Mouse (Mus musculus) stomach, embryonic 16.5 days (tissue): ENCODE results near the gene Actrt1. TPM values are rescaled to one million over a fixed set of nuclear protein-coding genes. Genes with fewer than 3 reads are reported as not detected.

ENCODE experiments used
- ATAC-seq: fragments of 200-750 bp; cut with Nextera tagmentation; 2 replicates; pipeline ENCODE4 v1.8.0; 2017; ENCODE audit warnings: moderate number of reproducible peaks, moderate TSS enrichment; ENCODE audit not compliant: insufficient read depth, low FRiP score
- H3K27ac ChIP-seq: fragments of 300-500 bp; sonication (generic); 2 replicates; pipeline ENCODE4 v1.5.1; 2014; ENCODE audit warnings: low read length
- H3K27me3 ChIP-seq: fragments of 300-500 bp; sonication (generic); 2 replicates; pipeline ENCODE4 v1.6.1; 2014; ENCODE audit warnings: low read length, control low read depth, mixed read lengths; ENCODE audit not compliant: control insufficient read depth, insufficient read depth
- H3K36me3 ChIP-seq: fragments of 300-500 bp; sonication (generic); 2 replicates; pipeline ENCODE4 v1.6.1; 2014; ENCODE audit warnings: low read length; ENCODE audit not compliant: control insufficient read depth, insufficient read depth
- H3K4me1 ChIP-seq: fragments of 300-500 bp; sonication (generic); 2 replicates; pipeline ENCODE4 v1.6.1; 2014; ENCODE audit warnings: low read length, control low read depth, mixed read lengths; ENCODE audit not compliant: control insufficient read depth, insufficient read depth
- H3K4me2 ChIP-seq: fragments of 300-500 bp; sonication (generic); 2 replicates; pipeline ENCODE4 v1.6.1; 2014; ENCODE audit warnings: low read depth, low read length, mixed read lengths
- H3K4me3 ChIP-seq: fragments of 300-500 bp; sonication (generic); replicated peaks from 2 replicates; pipeline ENCODE4 v1.5.1; 2014; ENCODE audit warnings: mild to moderate bottlenecking, low read length
- H3K9ac ChIP-seq: fragments of 300-500 bp; sonication (generic); 2 replicates; pipeline ENCODE4 v1.6.1; 2014; ENCODE audit warnings: low read length
- H3K9me3 ChIP-seq: fragments of 300-500 bp; sonication (generic); replicated peaks from 2 replicates; pipeline ENCODE4 v1.6.1; 2016; ENCODE audit warnings: low read length, control low read depth; ENCODE audit not compliant: control insufficient read depth
- WGBS: fragments of 180-500 bp; shearing (Covaris S2); extraction: QIAGEN DNeasy Blood & Tissue Kit; methylation state at CpG from one replicate; pipeline ENCODE4 v1.1.7; 2014; 5-methylcytosine and 5-hydroxymethylcytosine counted together
- polyA plus RNA-seq: library from polyadenylated mRNA; unstranded; fragments of >200 nt; fragmentation: Nextera tagmentation; extraction: Ambion mirVana; gene quantifications from 2 replicates; pipeline ENCODE4 v1.2.1, GENCODE M21; 2015

The Actrt1 gene
- polyA plus RNA-seq: not detected in 2 replicates

DNA sequence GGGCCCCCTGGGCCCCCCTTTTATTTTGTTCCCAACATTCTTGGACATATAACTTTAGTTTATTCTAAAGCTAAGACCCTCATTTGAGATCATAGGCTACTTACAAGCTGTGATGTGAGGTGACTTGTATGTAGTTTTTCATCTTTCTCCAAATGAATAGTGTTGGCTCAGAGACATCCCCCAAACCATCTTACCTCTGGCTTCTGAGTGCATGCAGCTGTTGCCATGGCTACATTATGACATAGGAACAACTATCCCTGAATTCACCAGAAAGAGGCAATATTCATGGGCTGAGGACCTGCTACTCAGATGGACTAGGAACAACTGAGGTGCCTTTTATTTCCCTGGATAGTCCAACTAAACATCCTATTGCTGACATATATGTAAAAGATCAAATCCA is at the start of gene Actrt1:
Gene Actrt1, plus strand, starts transcription at position 301 of the 400 bp plus-strand sequence.
- Histone ChIP-seq H3K4me1 (no peaks in the 10 kb centered on the region), H3K9me3 (no peaks in the 10 kb centered on the region), H3K27ac (no peak within 1 kb of the TSS), H3K36me3 (no peaks in the 10 kb centered on the region), H3K27me3 (no peaks in the 10 kb centered on the region), H3K4me3 (no peak within 1 kb of the TSS), H3K9ac (no peak within 1 kb of the TSS), H3K4me2 (no peak within 1 kb of the TSS)
- ATAC-seq: no peak

DNA sequence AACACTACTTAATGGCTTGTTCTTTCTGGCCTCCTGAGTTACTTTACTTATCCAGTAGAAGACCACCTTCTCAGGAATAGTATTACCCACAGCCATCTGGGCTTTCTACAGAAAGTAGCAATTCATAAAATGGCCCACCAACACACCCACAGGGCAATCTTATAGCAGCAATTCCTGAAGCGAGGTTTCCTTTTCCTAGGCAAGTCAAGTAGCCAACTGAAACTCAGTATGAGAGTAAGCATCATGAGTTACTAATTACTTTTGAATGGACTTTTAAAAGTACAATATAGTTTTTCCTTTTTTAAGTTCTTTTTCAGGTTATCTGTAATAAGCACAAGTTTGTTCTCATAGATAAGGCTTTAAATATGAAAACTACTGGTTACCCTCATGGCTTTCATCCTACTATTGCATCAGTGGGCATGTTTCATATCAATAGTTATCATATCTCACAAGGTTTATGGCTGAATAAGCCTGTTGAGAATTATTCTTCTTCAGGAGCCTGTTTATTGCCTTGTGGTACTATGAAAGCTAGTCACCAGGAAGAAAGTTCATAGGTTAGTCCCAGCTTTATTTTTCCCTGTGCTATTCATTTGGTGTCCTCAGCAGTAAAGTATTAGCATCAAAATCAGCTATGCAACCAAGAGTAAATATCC is 2.8 kb downstream of the Actrt1 start:
- Histone ChIP-seq H3K4me3 (no peak overlapping the region), H3K9ac (no peak overlapping the region), H3K27ac (no peak overlapping the region), H3K4me2 (no peak overlapping the region), H3K27me3 (no peaks in the 10 kb centered on the region), H3K36me3 (no peaks in the 10 kb centered on the region), H3K9me3 (no peaks in the 10 kb centered on the region), H3K4me1 (no peaks in the 10 kb centered on the region)
- ATAC-seq: no peak
- WGBS: 89% methylated on average over 1 of the region's 1 CpGs
